In the genomic region with DNA sequence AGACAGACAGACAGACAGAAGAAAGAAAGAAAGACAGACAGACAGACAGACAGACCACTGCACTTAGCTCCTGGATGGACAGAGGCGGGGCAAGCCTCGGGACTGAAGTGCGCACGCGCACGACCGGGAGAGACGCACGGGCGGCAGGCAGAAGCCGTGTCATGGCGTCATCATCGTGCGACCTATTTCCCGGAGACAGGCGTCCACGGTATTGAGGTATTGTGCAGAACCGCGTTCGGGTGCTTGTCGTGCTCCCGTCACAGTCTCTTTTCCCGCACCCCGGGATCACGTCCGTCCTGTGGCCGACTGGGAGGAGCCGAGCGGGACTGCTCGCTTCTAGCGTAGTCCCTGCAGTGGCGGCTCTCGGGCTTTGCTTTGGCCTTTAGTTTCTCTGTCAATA, we compare ENCODE assay signal across 7 mouse cellular contexts. TPM values are rescaled to one million over a fixed set of nuclear protein-coding genes. Genes with fewer than 3 reads are reported as not detected.
DNase-seq lines count a peak whose midpoint lies in the region; ATAC-seq lines count a peak whose summit lies in the region.

A gene (plus strand): TSS at position 137 of the 400 bp plus-strand sequence.

- peaks cover 15% of the 10 kb centered on the region for H3K4me1 ChIP-seq in embryonic facial prominence, embryonic 10.5 days
- H3K4me1 ChIP-seq in limb, embryonic 10.5 days, result peaks cover 16% of the 10 kb centered on the region
- peaks cover 16% of the 10 kb centered on the region for H3K4me1 ChIP-seq in midbrain, embryonic 13.5 days (replicated peaks)

- peak; percentile 97 for DNase-seq in adrenal gland, postnatal 10 days
- peak; percentile 93 for DNase-seq in embryonic facial prominence, embryonic 10.5 days (ENCODE audit: low spot score)
- DNase-seq in kidney, adult 11 months, result peak; percentile 90
- DNase-seq in limb, embryonic 10.5 days (ENCODE audit: low spot score), result peak; percentile 94
- DNase-seq in spleen, adult 12 weeks (ENCODE audit: low spot score), result peak; percentile 87

- peak within 1 kb of the TSS; percentile 78 for H3K4me2 ChIP-seq in midbrain, embryonic 13.5 days (replicated peaks)

- H3K36me3 ChIP-seq in embryonic facial prominence, embryonic 10.5 days (replicated peaks), result no peaks in the 10 kb centered on the region
- H3K36me3 ChIP-seq in limb, embryonic 10.5 days, result no peaks in the 10 kb centered on the region
- no peaks in the 10 kb centered on the region for H3K36me3 ChIP-seq in midbrain, embryonic 13.5 days

- peak within 1 kb of the TSS; percentile 91 for H3K9ac ChIP-seq in midbrain, embryonic 13.5 days (replicated peaks)

- peak; percentile 97 for ATAC-seq in granulocyte monocyte progenitor cell, adult 5-6 weeks (replicated peaks; ENCODE audit: poor library complexity, severe bottlenecking)
- peak; percentile 93 for ATAC-seq in midbrain, embryonic 13.5 days

- under 1% methylated on average over 33 of the region's 33 CpGs for WGBS in embryonic facial prominence, embryonic 10.5 days
- WGBS in limb, embryonic 10.5 days, result 0% methylated on average over 33 of the region's 33 CpGs
- WGBS in midbrain, embryonic 13.5 days, result 0% methylated on average over 33 of the region's 33 CpGs

- no peaks in the 10 kb centered on the region for H3K27me3 ChIP-seq in embryonic facial prominence, embryonic 10.5 days (replicated peaks; ENCODE audit: low read depth, poor library complexity, severe bottlenecking)
- H3K27me3 ChIP-seq in limb, embryonic 10.5 days (ENCODE audit: low read depth, poor library complexity, severe bottlenecking), result peaks cover 29% of the 10 kb centered on the region; the same call in 1 of the 2 replicates
- no peaks in the 10 kb centered on the region for H3K27me3 ChIP-seq in midbrain, embryonic 13.5 days

- peak within 1 kb of the TSS; percentile 66 for H3K4me3 ChIP-seq in embryonic facial prominence, embryonic 10.5 days
- H3K4me3 ChIP-seq in limb, embryonic 10.5 days, result peak within 1 kb of the TSS; percentile 76
- H3K4me3 ChIP-seq in midbrain, embryonic 13.5 days (replicated peaks), result peak within 1 kb of the TSS; percentile 83

- peak within 1 kb of the TSS; percentile 89 for H3K27ac ChIP-seq in embryonic facial prominence, embryonic 10.5 days (replicated peaks)
- peak within 1 kb of the TSS; percentile 93 for H3K27ac ChIP-seq in limb, embryonic 10.5 days
- H3K27ac ChIP-seq in midbrain, embryonic 13.5 days, result peak within 1 kb of the TSS; percentile 91

- H3K9me3 ChIP-seq in embryonic facial prominence, embryonic 10.5 days, result no peaks in the 10 kb centered on the region
- no peaks in the 10 kb centered on the region for H3K9me3 ChIP-seq in limb, embryonic 10.5 days (replicated peaks)
- no peaks in the 10 kb centered on the region for H3K9me3 ChIP-seq in midbrain, embryonic 13.5 days

RNA-seq across cellular contexts. Expression of the gene that starts here (rescaled TPM):
- 10 to 100 TPM; 54.5 to 63.3 TPM for total RNA-seq in adrenal gland, postnatal 10 days (2021)
- 110 and 113 TPM in 2 replicates for polyA plus RNA-seq in embryonic facial prominence, embryonic 10.5 days (2016; fragmentation: Nextera tagmentation; extraction: Ambion mirVana)
- 34.4 and 35.3 TPM in 2 replicates for total RNA-seq in granulocyte monocyte progenitor cell, adult 5-6 weeks (2014; fragmentation: Nextera tagmentation)
- 92.9 and 108 TPM in 2 replicates for total RNA-seq in granulocyte monocyte progenitor cell, adult 5-6 weeks (2017)
- 90.7 and 111 TPM in 2 replicates for polyA plus RNA-seq in limb, embryonic 10.5 days (2016; fragmentation: Nextera tagmentation; extraction: Ambion mirVana)
- 135 and 142 TPM in 2 replicates for polyA plus RNA-seq in midbrain, embryonic 13.5 days (2015; fragmentation: Nextera tagmentation; extraction: Ambion mirVana)

Comparison
In these comparisons a context has a peak if more than half of its experiments do, and no peak if none do; other contexts are left out.
1. Peak in every context shown above with its lines: DNase-seq, ATAC-seq, H3K4me3 ChIP-seq and H3K27ac ChIP-seq.